ENCODE assay signal across 27 mouse cellular contexts in the genomic region with DNA sequence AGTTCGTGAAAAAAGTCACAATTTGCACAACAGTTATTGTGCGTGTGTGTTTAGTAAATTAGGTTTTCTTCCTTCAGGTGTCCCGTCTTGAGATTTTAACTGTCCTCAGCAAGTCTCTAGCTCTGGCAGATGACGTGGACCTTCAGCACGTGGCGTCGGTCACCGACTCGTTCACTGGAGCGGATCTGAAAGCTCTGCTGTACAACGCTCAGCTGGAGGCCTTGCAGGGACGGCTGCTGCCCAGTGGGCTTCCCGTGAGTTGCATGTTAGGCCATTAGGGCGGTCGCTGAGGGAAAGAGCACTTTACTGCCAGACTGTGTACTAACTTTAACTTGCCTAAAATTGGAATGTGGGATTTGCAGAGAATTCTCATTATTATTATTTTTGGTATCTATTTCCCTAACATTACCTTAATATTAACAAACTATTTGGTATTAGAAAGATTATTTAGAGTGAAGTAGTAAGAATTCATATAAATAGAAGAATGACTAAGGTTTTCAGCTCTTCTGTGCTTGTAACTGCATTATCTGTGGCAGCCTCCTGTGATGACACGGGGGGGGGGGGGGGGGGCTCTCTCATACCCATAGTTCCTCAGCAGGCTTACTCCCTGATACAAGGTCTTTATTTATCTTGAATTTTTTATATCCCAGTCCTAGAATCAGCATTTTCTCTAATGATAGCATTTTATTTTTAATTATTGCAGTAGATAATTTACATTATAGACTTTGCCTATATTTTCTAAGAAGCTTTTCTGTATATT. TPM values are rescaled to one million over a fixed set of nuclear protein-coding genes. Genes with fewer than 3 reads are reported as not detected.
DNase-seq lines count a peak whose midpoint lies in the region; ATAC-seq and TF ChIP-seq lines count a peak whose summit lies in the region.
"Had no signal": no experiment of that assay in that cellular context is flagged by ENCODE, and none has a peak within 500 bp of the region (broad histone marks: within the 10 kb centered on the region; RNA-seq: fewer than 3 reads in every experiment).

No protein-coding gene starts in this region.

- no peak overlapping the region for H3K27ac ChIP-seq in embryonic facial prominence, embryonic 10.5 days (replicated peaks)
- H3K27ac ChIP-seq in intestine, postnatal 0 days (ENCODE audit: low read depth, low read length), result no peak overlapping the region
- H3K27ac ChIP-seq: gastrocnemius, adult 2 months; hindbrain, embryonic 13.5 days; intestine, embryonic 15.5 days; liver, embryonic 14.5 days had no signal

- no peak for ATAC-seq in megakaryocyte, adult 5-6 weeks (ENCODE audit: poor library complexity, severe bottlenecking)
- ATAC-seq in megakaryocyte-erythroid progenitor cell, adult 5-6 weeks (replicated peaks; ENCODE audit: low FRiP score, low TSS enrichment, poor library complexity, severe bottlenecking), result peak; percentile 58
- no peak for ATAC-seq in intestine, postnatal 0 days
- ATAC-seq: intestine, embryonic 15.5 days had no signal

- no peak for TF ChIP-seq CTCF in intestine, postnatal 0 days (IDR thresholded peaks at IDR 0.05; ENCODE audit: low read depth)

- H3K4me3 ChIP-seq in megakaryocyte, embryonic 14.5 days (replicated peaks), result peak overlapping the region; percentile 42
- H3K4me3 ChIP-seq in embryonic facial prominence, embryonic 10.5 days, result no peak overlapping the region
- H3K4me3 ChIP-seq in intestine, postnatal 0 days (ENCODE audit: low read depth, low read length), result no peak overlapping the region
- H3K4me3 ChIP-seq: gastrocnemius, adult 2 months; hindbrain, embryonic 13.5 days; intestine, embryonic 15.5 days had no signal

- DNase-seq in embryo, embryonic 11 days, result peak; percentile 24
- no peak for DNase-seq in embryo, embryonic 10 days (ENCODE audit: low spot score)
- peak; percentile 9 to 49 for DNase-seq in kidney, postnatal 25 days
- no peak for DNase-seq in embryonic facial prominence, embryonic 10.5 days (ENCODE audit: low spot score)
- DNase-seq: adrenal gland, postnatal 10 days; cerebellum, adult 11 months; cerebellum, postnatal 25 days; gastrocnemius, adult 2 months; lung, postnatal 14 days; midbrain, embryonic 14.5 days; spleen, adult 18-20 months; thymus, adult 18-20 months had no signal

- no peaks in the 10 kb centered on the region for H3K27me3 ChIP-seq in megakaryocyte, embryonic 14.5 days (replicated peaks)
- no peaks in the 10 kb centered on the region for H3K27me3 ChIP-seq in embryonic facial prominence, embryonic 10.5 days (replicated peaks; ENCODE audit: low read depth, poor library complexity, severe bottlenecking)
- no peaks in the 10 kb centered on the region for H3K27me3 ChIP-seq in intestine, postnatal 0 days (replicated peaks; ENCODE audit: control insufficient read depth, insufficient read depth, low read length)
- H3K27me3 ChIP-seq: hindbrain, embryonic 13.5 days; intestine, embryonic 15.5 days had no signal

- H3K4me2 ChIP-seq in intestine, postnatal 0 days (replicated peaks; ENCODE audit: low read depth), result no peak overlapping the region
- H3K4me2 ChIP-seq: hindbrain, embryonic 13.5 days; intestine, embryonic 15.5 days had no signal

- H3K9me3 ChIP-seq in megakaryocyte, embryonic 14.5 days, result no peaks in the 10 kb centered on the region
- H3K9me3 ChIP-seq in embryonic facial prominence, embryonic 10.5 days, result no peaks in the 10 kb centered on the region
- H3K9me3 ChIP-seq in intestine, postnatal 0 days (ENCODE audit: control insufficient read depth), result no peaks in the 10 kb centered on the region
- H3K9me3 ChIP-seq: hindbrain, embryonic 13.5 days; intestine, embryonic 15.5 days had no signal

- peaks cover 24% of the 10 kb centered on the region for H3K4me1 ChIP-seq in megakaryocyte, embryonic 14.5 days
- H3K4me1 ChIP-seq in embryonic facial prominence, embryonic 10.5 days, result no peaks in the 10 kb centered on the region
- no peaks in the 10 kb centered on the region for H3K4me1 ChIP-seq in intestine, postnatal 0 days (replicated peaks; ENCODE audit: control insufficient read depth, insufficient read depth, low read length)
- H3K4me1 ChIP-seq: hindbrain, embryonic 13.5 days; intestine, embryonic 15.5 days had no signal

- 76% methylated on average over 16 of the region's 16 CpGs for WGBS in embryonic facial prominence, embryonic 10.5 days
- WGBS in intestine, postnatal 0 days, result 84% methylated on average over 16 of the region's 16 CpGs

- H3K36me3 ChIP-seq in megakaryocyte, embryonic 14.5 days (replicated peaks; ENCODE audit: low read length), result peaks cover 80% of the 10 kb centered on the region
- H3K36me3 ChIP-seq in embryonic facial prominence, embryonic 10.5 days (replicated peaks), result peaks cover 51% of the 10 kb centered on the region
- peaks cover 23% of the 10 kb centered on the region for H3K36me3 ChIP-seq in intestine, postnatal 0 days (ENCODE audit: control insufficient read depth, insufficient read depth)
- H3K36me3 ChIP-seq: intestine, embryonic 15.5 days had no signal

- H3K9ac ChIP-seq in intestine, postnatal 0 days (ENCODE audit: low read depth, low read length), result no peak overlapping the region
- H3K9ac ChIP-seq: hindbrain, embryonic 13.5 days; intestine, embryonic 15.5 days; liver, embryonic 14.5 days had no signal

RNA-seq across cellular contexts. Expression of gene Tmbim7, which starts 19.3 kb away (rescaled TPM):
- not detected in 2 replicates for polyA plus RNA-seq in megakaryocyte, embryonic 14.5 days (2012; ENCODE audit: insufficient read depth, low replicate concordance)
- total RNA-seq in megakaryocyte, adult 5-6 weeks (2015), result 0.59 TPM in 1 of 2 replicates, not detected in the other
- not detected in 2 replicates for total RNA-seq in megakaryocyte, adult 5-6 weeks (2017)
- 0.94 and 1.4 TPM in 2 replicates for total RNA-seq in megakaryocyte-erythroid progenitor cell, adult 5-6 weeks (2014; fragmentation: Nextera tagmentation)
- total RNA-seq in megakaryocyte-erythroid progenitor cell, adult 5-6 weeks (2017), result not detected in 2 replicates
- not detected in 2 replicates for polyA plus RNA-seq in embryonic facial prominence, embryonic 10.5 days (2016; fragmentation: Nextera tagmentation; extraction: Ambion mirVana)
- not detected in 2 replicates for polyA plus RNA-seq in intestine, postnatal 0 days (2015; fragmentation: Nextera tagmentation; extraction: Ambion mirVana)
- total RNA-seq: adrenal gland, postnatal 10 days; gastrocnemius, adult 2 months; heart, adult 8-10 months; layer of hippocampus, postnatal 14 days; left cerebral cortex, postnatal 14 days had no signal
- polyA plus RNA-seq: brain, embryonic 14.5 days; embryonic facial prominence, embryonic 14.5 days; heart, postnatal 0 days; hindbrain, embryonic 13.5 days; intestine, embryonic 15.5 days; liver, embryonic 14.5 days; midbrain, embryonic 14.5 days; stomach, embryonic 14.5 days; urinary bladder, adult 2 months had no signal

RNA-seq across cellular contexts. Expression of gene Gatad1, which starts 25.3 kb away (rescaled TPM):
- polyA plus RNA-seq in megakaryocyte, embryonic 14.5 days (2012; ENCODE audit: insufficient read depth, low replicate concordance), result 63.4 and 64.7 TPM in 2 replicates
- 116 and 122 TPM in 2 replicates for total RNA-seq in megakaryocyte, adult 5-6 weeks (2015)
- 160 and 173 TPM in 2 replicates for total RNA-seq in megakaryocyte, adult 5-6 weeks (2017)
- 95.7 and 101 TPM in 2 replicates for total RNA-seq in megakaryocyte-erythroid progenitor cell, adult 5-6 weeks (2014; fragmentation: Nextera tagmentation)
- 183 and 187 TPM in 2 replicates for total RNA-seq in megakaryocyte-erythroid progenitor cell, adult 5-6 weeks (2017)
- polyA plus RNA-seq in embryonic facial prominence, embryonic 10.5 days (2016; fragmentation: Nextera tagmentation; extraction: Ambion mirVana), result 70.3 and 72.5 TPM in 2 replicates
- 41.2 and 41.8 TPM in 2 replicates for polyA plus RNA-seq in intestine, postnatal 0 days (2015; fragmentation: Nextera tagmentation; extraction: Ambion mirVana)

RNA-seq across cellular contexts. Expression of gene Rbm48, which starts 35.3 kb away (rescaled TPM):
- polyA plus RNA-seq in megakaryocyte, embryonic 14.5 days (2012; ENCODE audit: insufficient read depth, low replicate concordance), result 2.8 TPM in 2 replicates
- 9.8 and 10.4 TPM in 2 replicates for total RNA-seq in megakaryocyte, adult 5-6 weeks (2015)
- total RNA-seq in megakaryocyte, adult 5-6 weeks (2017), result 17.4 and 18.1 TPM in 2 replicates
- 10.7 and 17.7 TPM in 2 replicates for total RNA-seq in megakaryocyte-erythroid progenitor cell, adult 5-6 weeks (2014; fragmentation: Nextera tagmentation)
- 29.5 and 31.9 TPM in 2 replicates for total RNA-seq in megakaryocyte-erythroid progenitor cell, adult 5-6 weeks (2017)
- 11.9 and 15.6 TPM in 2 replicates for polyA plus RNA-seq in embryonic facial prominence, embryonic 10.5 days (2016; fragmentation: Nextera tagmentation; extraction: Ambion mirVana)
- polyA plus RNA-seq in intestine, postnatal 0 days (2015; fragmentation: Nextera tagmentation; extraction: Ambion mirVana), result 5.8 and 6.5 TPM in 2 replicates

RNA-seq across cellular contexts. Expression of gene Pex1, which starts 35.8 kb away (rescaled TPM):
- 0.64 TPM in 1 of 2 replicates, not detected in the other for polyA plus RNA-seq in megakaryocyte, embryonic 14.5 days (2012; ENCODE audit: insufficient read depth, low replicate concordance)
- total RNA-seq in megakaryocyte, adult 5-6 weeks (2015), result 10.4 and 22.3 TPM in 2 replicates
- 16.6 TPM in 2 replicates for total RNA-seq in megakaryocyte, adult 5-6 weeks (2017)
- 16.6 and 38.2 TPM in 2 replicates for total RNA-seq in megakaryocyte-erythroid progenitor cell, adult 5-6 weeks (2014; fragmentation: Nextera tagmentation)
- 20.7 and 22.1 TPM in 2 replicates for total RNA-seq in megakaryocyte-erythroid progenitor cell, adult 5-6 weeks (2017)
- 13.5 TPM in 2 replicates for polyA plus RNA-seq in embryonic facial prominence, embryonic 10.5 days (2016; fragmentation: Nextera tagmentation; extraction: Ambion mirVana)
- 12.3 and 12.4 TPM in 2 replicates for polyA plus RNA-seq in intestine, postnatal 0 days (2015; fragmentation: Nextera tagmentation; extraction: Ambion mirVana)

Comparison
In these comparisons a context has a peak if more than half of its experiments do, and no peak if none do; other contexts are left out.
1. DNase-seq: peak in embryo, embryonic 11 days (single experiment) and kidney, postnatal 25 days (2 of 2); none in embryo, embryonic 10 days (single experiment) and embryonic facial prominence, embryonic 10.5 days (single experiment).